Mouse (Mus musculus) liver, adult 2 months (tissue): ENCODE measurements at regions not wholly inside any gene's neighbourhood (a gene's known extent, or its start where the extent isn't known, plus 50 kb on each side); places are given as distances from the start of the nearest gene placed in this dataset.

Experiments
- DNase-seq: peaks from one replicate; pipeline ENCODE4 v3.0.0-alpha.2; 2011; ENCODE audit warnings: low read depth, low spot score; ENCODE audit errors: extremely low read depth
- H3K27ac ChIP-seq: fragments of 200-500 bp; replicated peaks from 2 replicates; pipeline ENCODE4 v1.5.1; 2012; ENCODE audit warnings: low read depth, mild to moderate bottlenecking, control low read depth, inconsistent platforms, low read length; ENCODE audit not compliant: insufficient read depth
- H3K27me3 ChIP-seq: fragments of 200-500 bp; 2 replicates; pipeline ENCODE4 v1.6.1; 2012; ENCODE audit warnings: mild to moderate bottlenecking, moderate library complexity, low read length, inconsistent platforms; ENCODE audit not compliant: control insufficient read depth, insufficient read depth
- H3K36me3 ChIP-seq: fragments of 200-500 bp; 2 replicates; pipeline ENCODE4 v1.6.1; 2012; ENCODE audit warnings: low read length, inconsistent platforms; ENCODE audit not compliant: control insufficient read depth, insufficient read depth
- H3K4me1 ChIP-seq: fragments of 200-500 bp; 2 replicates; pipeline ENCODE4 v1.6.1; 2011; ENCODE audit warnings: low read length; ENCODE audit not compliant: control insufficient read depth, insufficient read depth
- H3K4me3 ChIP-seq: fragments of 200-500 bp; 2 replicates; pipeline ENCODE4 v1.5.1; 2011; ENCODE audit warnings: low read depth, mild to moderate bottlenecking, control low read depth, low read length, moderate library complexity; ENCODE audit not compliant: insufficient read depth
- H3K79me2 ChIP-seq: fragments of 200-500 bp; 2 replicates; pipeline ENCODE4 v1.6.1; 2012; ENCODE audit warnings: inconsistent platforms, mild to moderate bottlenecking, low read length, moderate library complexity; ENCODE audit not compliant: control insufficient read depth, insufficient read depth
- H3K9ac ChIP-seq: fragments of 200-500 bp; 2 replicates; pipeline ENCODE4 v1.6.1; 2012; ENCODE audit warnings: low read depth, mild to moderate bottlenecking, control low read depth, inconsistent platforms, low read length
- CTCF ChIP-seq: fragments of 200-500 bp; IDR thresholded peaks from 2 replicates; pipeline ENCODE4 v1.5.1; 2011; ENCODE audit warnings: low read depth, low read length, control low read depth
- POLR2A ChIP-seq: fragments of 200-500 bp; IDR thresholded peaks from 2 replicates; pipeline ENCODE4 v1.6.1; 2011; ENCODE audit warnings: low read length, control low read depth; ENCODE audit not compliant: insufficient read depth; ENCODE audit errors: extremely low read depth
- WGBS: fragments of 180-500 bp; shearing (Covaris S2); methylation state at CpG from one replicate; pipeline ENCODE4 v1.1.7; 2018; 5-methylcytosine and 5-hydroxymethylcytosine counted together

GRCm38 (mm10) chr10:39270406-39270805 is 98.2 kb upstream of the Fyn start:
- no peak for DNase-seq
- peaks cover 2% of the 10 kb centered on the region; the same call in 1 of the 2 replicates for H3K4me1 ChIP-seq
- no peaks in the 10 kb centered on the region for H3K36me3 ChIP-seq
- H3K27ac ChIP-seq = no peak overlapping the region
- TF ChIP-seq POLR2A = no peak
- TF ChIP-seq CTCF = no peak
- H3K79me2 ChIP-seq = no peaks in the 10 kb centered on the region
- H3K4me3 ChIP-seq = no peak overlapping the region
- no peaks in the 10 kb centered on the region for H3K27me3 ChIP-seq
- H3K9ac ChIP-seq = no peak overlapping the region
- 82% methylated on average over 3 of the region's 3 CpGs for WGBS

GRCm38 (mm10) chr10:39267236-39267635 is 101.4 kb upstream of the Fyn start:
- no peak overlapping the region for H3K4me3 ChIP-seq
- DNase-seq = no peak
- no peaks in the 10 kb centered on the region for H3K79me2 ChIP-seq
- TF ChIP-seq CTCF (no peak), POLR2A (no peak)
- H3K36me3 ChIP-seq = no peaks in the 10 kb centered on the region
- H3K9ac ChIP-seq = no peak overlapping the region
- peaks cover 2% of the 10 kb centered on the region; the same call in 1 of the 2 replicates for H3K4me1 ChIP-seq
- H3K27me3 ChIP-seq = no peaks in the 10 kb centered on the region
- H3K27ac ChIP-seq = no peak overlapping the region
- 93% methylated on average over 6 of the region's 6 CpGs for WGBS

GRCm38 (mm10) chr10:39266482-39266881 is 102.2 kb upstream of the Fyn start:
- Histone ChIP-seq H3K4me3 (no peak overlapping the region), H3K79me2 (no peaks in the 10 kb centered on the region), H3K9ac (no peak overlapping the region), H3K4me1 (peaks cover 2% of the 10 kb centered on the region; the same call in 1 of the 2 replicates), H3K36me3 (no peaks in the 10 kb centered on the region), H3K27ac (peak overlapping the region; percentile 43; the same call in 1 of the 2 replicates), H3K27me3 (no peaks in the 10 kb centered on the region)
- WGBS = 45% methylated on average over 5 of the region's 5 CpGs
- DNase-seq = peak; percentile 47
- TF ChIP-seq CTCF = no peak
- TF ChIP-seq POLR2A = no peak

- no peak overlapping the region for H3K4me3 ChIP-seq
- peaks cover 2% of the 10 kb centered on the region; the same call in 1 of the 2 replicates for H3K4me1 ChIP-seq
- H3K79me2 ChIP-seq = no peaks in the 10 kb centered on the region
- no peak overlapping the region for H3K27ac ChIP-seq
- no peak overlapping the region for H3K9ac ChIP-seq
- H3K27me3 ChIP-seq = no peaks in the 10 kb centered on the region
- WGBS = 74% methylated on average over 7 of the region's 7 CpGs
- no peak for DNase-seq
- H3K36me3 ChIP-seq = no peaks in the 10 kb centered on the region
- TF ChIP-seq CTCF = no peak
- no peak for TF ChIP-seq POLR2A
Observed at GRCm38 (mm10) chr10:39262466-39262865, 98.9 kb upstream of the Ccn6 start.

GRCm38 (mm10) chr10:39261174-39262145 is 97.9 kb upstream of the Ccn6 start:
- Histone ChIP-seq H3K27me3 (no peaks in the 10 kb centered on the region), H3K9ac (no peak overlapping the region), H3K79me2 (no peaks in the 10 kb centered on the region), H3K27ac (no peak overlapping the region), H3K36me3 (no peaks in the 10 kb centered on the region), H3K4me3 (no peak overlapping the region), H3K4me1 (peaks cover 1% of the 10 kb centered on the region; the same call in 1 of the 2 replicates)
- WGBS = 74% methylated on average over 8 of the region's 8 CpGs
- TF ChIP-seq CTCF (no peak), POLR2A (no peak)
- peak; percentile 25 for DNase-seq

GRCm38 (mm10) chr10:39260061-39260460 is 96.5 kb upstream of the Ccn6 start:
- H3K27ac ChIP-seq = no peak overlapping the region

More at GRCm38 (mm10) chr10:39260061-39260460, 96.5 kb upstream of the Ccn6 start:
- no peak for DNase-seq
- Histone ChIP-seq H3K9ac (no peak overlapping the region), H3K79me2 (no peaks in the 10 kb centered on the region), H3K4me3 (no peak overlapping the region), H3K27me3 (no peaks in the 10 kb centered on the region), H3K36me3 (no peaks in the 10 kb centered on the region), H3K4me1 (no peaks in the 10 kb centered on the region)
- 78% methylated on average over 6 of the region's 6 CpGs for WGBS
- TF ChIP-seq POLR2A = no peak
- TF ChIP-seq CTCF = no peak
